Mouse (Mus musculus) kidney, adult 2 months (tissue): Measurements from ENCODE around the gene Hnrnpul2. TPM values are rescaled to one million over a fixed set of nuclear protein-coding genes. Genes with fewer than 3 reads are reported as not detected.

Experiments used
- DNase-seq: peaks from one replicate; pipeline ENCODE4 v3.0.0; 2021
- H3K27ac ChIP-seq: fragments of 200-500 bp; 2 replicates; pipeline ENCODE4 v1.5.1; 2012; ENCODE audit warnings: low read depth, low read length, control low read depth, inconsistent platforms; ENCODE audit not compliant: insufficient read depth
- H3K27me3 ChIP-seq: fragments of 200-500 bp; replicated peaks from 2 replicates; pipeline ENCODE4 v1.6.1; 2012; ENCODE audit warnings: mild to moderate bottlenecking, moderate library complexity, low read length, inconsistent platforms; ENCODE audit not compliant: control insufficient read depth, insufficient read depth
- H3K36me3 ChIP-seq: fragments of 200-500 bp; 2 replicates; pipeline ENCODE4 v1.6.1; 2012; ENCODE audit warnings: mild to moderate bottlenecking, moderate library complexity, low read length, inconsistent platforms; ENCODE audit not compliant: control insufficient read depth, insufficient read depth
- H3K4me1 ChIP-seq: fragments of 200-500 bp; 2 replicates; pipeline ENCODE4 v1.6.1; 2011; ENCODE audit warnings: low read length; ENCODE audit not compliant: control insufficient read depth, insufficient read depth
- H3K4me3 ChIP-seq: fragments of 200-500 bp; 2 replicates; pipeline ENCODE4 v1.5.1; 2011; ENCODE audit warnings: mild to moderate bottlenecking, low read depth, low read length, control low read depth; ENCODE audit not compliant: insufficient read depth
- CTCF ChIP-seq: fragments of 200-500 bp; conservative IDR thresholded peaks from 2 replicates; pipeline ENCODE4 v1.5.1; 2011; ENCODE audit warnings: low read depth, mild to moderate bottlenecking, control low read depth, low read length, moderate library complexity, mixed read lengths; ENCODE audit not compliant: insufficient read depth, insufficient read length
- POLR2A ChIP-seq: fragments of 200-500 bp; IDR thresholded peaks from one replicate; pipeline ENCODE4 v1.6.1; 2011; ENCODE audit warnings: low read depth, low read length, control low read depth
- WGBS: fragments of 180-500 bp; shearing (Covaris S2); methylation state at CpG from one replicate; pipeline ENCODE4 v1.1.7; 2018; 5-methylcytosine and 5-hydroxymethylcytosine counted together
- polyA plus RNA-seq: library from polyadenylated mRNA; depleted of rRNA; stranded (reverse); fragments of >200 nt; gene quantifications from 2 replicates; pipeline ENCODE4 v1.2.3, GENCODE M21; 2012

The Hnrnpul2 gene
- polyA plus RNA-seq, 1 experiment, result 25.5 TPM

- peak; percentile 99 for DNase-seq
- WGBS, result under 1% methylated on average over 30 of the region's 30 CpGs
- no peaks in the 10 kb centered on the region for H3K36me3 ChIP-seq
- peak within 1 kb of the TSS; percentile 55 for H3K4me3 ChIP-seq
- H3K27me3 ChIP-seq, result no peaks in the 10 kb centered on the region
- H3K4me1 ChIP-seq, result no peaks in the 10 kb centered on the region; the same call in 1 of the 2 replicates
- H3K27ac ChIP-seq, result peak within 1 kb of the TSS; percentile 40; the same call in 1 of the 2 replicates
- no peak for TF ChIP-seq POLR2A
- TF ChIP-seq CTCF, result no peak
Measured at GRCm38 (mm10) chr19:8802130-8802821, 17.5 kb upstream of the Hnrnpul2 start, which contains the start of gene Zbtb3. Gene Zbtb3 (plus strand): TSS chr19:8802555.

- no peaks in the 10 kb centered on the region for H3K27me3 ChIP-seq
- 92% methylated on average over 9 of the region's 9 CpGs for WGBS
- H3K4me1 ChIP-seq, result no peaks in the 10 kb centered on the region; the same call in 1 of the 2 replicates
- DNase-seq, result no peak
- TF ChIP-seq POLR2A (no peak), CTCF (no peak)
- H3K27ac ChIP-seq, result no peak overlapping the region
- no peak overlapping the region for H3K4me3 ChIP-seq
- H3K36me3 ChIP-seq, result no peaks in the 10 kb centered on the region
Measured at GRCm38 (mm10) chr19:8803204-8803780, 16.5 kb upstream of the Hnrnpul2 start.

GRCm38 (mm10) chr19:8803879-8804660, 15.7 kb upstream of the Hnrnpul2 start:
- no peak for DNase-seq
- no peak overlapping the region for H3K4me3 ChIP-seq
- TF ChIP-seq POLR2A (no peak), CTCF (no peak)
- WGBS, result 88% methylated on average over 11 of the region's 11 CpGs
- H3K27me3 ChIP-seq, result no peaks in the 10 kb centered on the region
- no peaks in the 10 kb centered on the region for H3K36me3 ChIP-seq
- H3K27ac ChIP-seq, result no peak overlapping the region
- no peaks in the 10 kb centered on the region for H3K4me1 ChIP-seq

GRCm38 (mm10) chr19:8806810-8807209, 13.0 kb upstream of the Hnrnpul2 start:
- no peak for DNase-seq
- Histone ChIP-seq H3K4me1 (no peaks in the 10 kb centered on the region), H3K36me3 (peaks cover 1% of the 10 kb centered on the region; the same call in 1 of the 2 replicates), H3K27ac (no peak overlapping the region), H3K4me3 (no peak overlapping the region), H3K27me3 (no peaks in the 10 kb centered on the region)
- 94% methylated on average over 5 of the region's 5 CpGs for WGBS
- TF ChIP-seq CTCF (no peak), POLR2A (no peak)

GRCm38 (mm10) chr19:8815812-8816211, 4.0 kb upstream of the Hnrnpul2 start:
- no peak overlapping the region for H3K27ac ChIP-seq
- peak; percentile 74 for DNase-seq

GRCm38 (mm10) chr19:8817001-8817400, 2.8 kb upstream of the Hnrnpul2 start:
- TF ChIP-seq CTCF, result no peak
- TF ChIP-seq POLR2A, result no peak
- WGBS, result 57% methylated on average over 3 of the region's 3 CpGs
- peaks cover 3% of the 10 kb centered on the region; the same call in 1 of the 2 replicates for H3K36me3 ChIP-seq
- DNase-seq, result no peak
- no peak overlapping the region for H3K27ac ChIP-seq
- H3K4me1 ChIP-seq, result peaks cover 6% of the 10 kb centered on the region; the same call in 1 of the 2 replicates
- no peaks in the 10 kb centered on the region for H3K27me3 ChIP-seq
- H3K4me3 ChIP-seq, result no peak overlapping the region

More at GRCm38 (mm10) chr19:8815812-8816211, 4.0 kb upstream of the Hnrnpul2 start:
- no peaks in the 10 kb centered on the region for H3K27me3 ChIP-seq
- H3K4me3 ChIP-seq, result no peak overlapping the region
- H3K36me3 ChIP-seq, result peaks cover 3% of the 10 kb centered on the region; the same call in 1 of the 2 replicates
- 27% methylated on average over 11 of the region's 11 CpGs for WGBS
- peaks cover 6% of the 10 kb centered on the region; the same call in 1 of the 2 replicates for H3K4me1 ChIP-seq
- TF ChIP-seq CTCF (no peak; the same call in 1 of the 2 replicates), POLR2A (no peak)
